In the genomic region with DNA sequence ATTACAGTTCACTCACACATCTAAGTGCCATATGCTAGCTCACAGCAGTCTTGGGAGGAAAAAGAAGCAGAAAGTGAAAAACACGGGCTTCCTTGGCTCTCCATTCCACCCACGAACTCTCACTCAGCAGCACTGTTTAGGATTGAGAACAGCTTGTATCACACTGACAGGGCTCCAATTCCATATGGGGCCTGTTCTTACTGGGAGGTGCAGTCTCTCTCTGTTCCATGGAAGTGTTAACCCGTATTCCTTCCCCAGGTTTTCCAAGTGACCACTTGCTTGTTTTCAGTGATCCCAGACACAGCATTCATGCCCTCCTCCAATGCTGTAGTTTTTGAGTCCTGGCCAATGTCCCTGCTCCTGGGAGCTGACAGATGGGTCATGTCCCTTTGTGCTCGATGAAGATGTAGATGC, we compare ENCODE assay signal across 10 mouse cellular contexts.
DNase-seq lines count a peak whose midpoint lies in the region; ATAC-seq and TF ChIP-seq lines count a peak whose summit lies in the region.
"Had no signal": no experiment of that assay in that cellular context is flagged by ENCODE, and none has a peak within 500 bp of the region (broad histone marks: within the 10 kb centered on the region; RNA-seq: fewer than 3 reads in every experiment).

No protein-coding gene starts in this region.

- no peak overlapping the region for H3K4me3 ChIP-seq in forebrain, embryonic 13.5 days
- no peak overlapping the region for H3K4me3 ChIP-seq in forebrain, embryonic 12.5 days (replicated peaks)
- no peak overlapping the region for H3K4me3 ChIP-seq in liver, postnatal 0 days (ENCODE audit: low read depth, low read length)
- H3K4me3 ChIP-seq: embryonic facial prominence, embryonic 15.5 days; midbrain, embryonic 12.5 days had no signal

- H3K27ac ChIP-seq in forebrain, embryonic 13.5 days = no peak overlapping the region
- no peak overlapping the region for H3K27ac ChIP-seq in forebrain, embryonic 12.5 days
- no peak overlapping the region for H3K27ac ChIP-seq in liver, postnatal 0 days (ENCODE audit: low read depth)
- H3K27ac ChIP-seq: embryonic facial prominence, embryonic 15.5 days; midbrain, embryonic 12.5 days had no signal

- no peak for TF ChIP-seq CTCF in liver, postnatal 0 days (IDR thresholded peaks at IDR 0.05; ENCODE audit: low read depth)

- ATAC-seq in forebrain, embryonic 13.5 days = peak; percentile 91
- ATAC-seq in forebrain, embryonic 12.5 days (ENCODE audit: low FRiP score) = no peak
- no peak for ATAC-seq in liver, postnatal 0 days

- H3K36me3 ChIP-seq in forebrain, embryonic 13.5 days (ENCODE audit: poor library complexity, severe bottlenecking) = no peaks in the 10 kb centered on the region
- no peaks in the 10 kb centered on the region for H3K36me3 ChIP-seq in forebrain, embryonic 12.5 days (replicated peaks)
- no peaks in the 10 kb centered on the region for H3K36me3 ChIP-seq in liver, postnatal 0 days (replicated peaks; ENCODE audit: insufficient read depth, low read length)
- H3K36me3 ChIP-seq: embryonic facial prominence, embryonic 15.5 days; midbrain, embryonic 12.5 days had no signal

- peak; percentile 18 for DNase-seq in MN1 (ENCODE audit: low spot score)
- peak; percentile 30 to 33 for DNase-seq in frontal cortex, postnatal 25 days (ENCODE audit: low spot score in 2 of 2)
- DNase-seq in left cerebral cortex, adult 18-20 months (ENCODE audit: low spot score in 2 of 2) = peak; percentile 66 to 78
- DNase-seq in ovary, postnatal 36 days (ENCODE audit: low spot score) = no peak
- no peak for DNase-seq in liver, postnatal 0 days
- DNase-seq in thymus, postnatal 14 days = no peak

- H3K27me3 ChIP-seq in forebrain, embryonic 13.5 days = no peaks in the 10 kb centered on the region
- H3K27me3 ChIP-seq in forebrain, embryonic 12.5 days = no peaks in the 10 kb centered on the region
- no peaks in the 10 kb centered on the region for H3K27me3 ChIP-seq in liver, postnatal 0 days (ENCODE audit: insufficient read depth, low read length)
- H3K27me3 ChIP-seq: embryonic facial prominence, embryonic 15.5 days; midbrain, embryonic 12.5 days had no signal

- no peaks in the 10 kb centered on the region for H3K4me1 ChIP-seq in forebrain, embryonic 13.5 days
- no peaks in the 10 kb centered on the region for H3K4me1 ChIP-seq in forebrain, embryonic 12.5 days
- no peaks in the 10 kb centered on the region for H3K4me1 ChIP-seq in liver, postnatal 0 days (ENCODE audit: insufficient read depth)
- H3K4me1 ChIP-seq: embryonic facial prominence, embryonic 15.5 days; midbrain, embryonic 12.5 days had no signal

- 82% methylated on average over 4 of the region's 4 CpGs for WGBS in forebrain, embryonic 13.5 days
- 82% methylated on average over 4 of the region's 4 CpGs for WGBS in forebrain, embryonic 12.5 days
- 70% methylated on average over 4 of the region's 4 CpGs for WGBS in liver, postnatal 0 days (ENCODE audit: insufficient replicate concordance)

- no peak overlapping the region for H3K9ac ChIP-seq in forebrain, embryonic 13.5 days
- no peak overlapping the region for H3K9ac ChIP-seq in forebrain, embryonic 12.5 days
- H3K9ac ChIP-seq in liver, postnatal 0 days (replicated peaks) = no peak overlapping the region
- H3K9ac ChIP-seq: embryonic facial prominence, embryonic 15.5 days; midbrain, embryonic 12.5 days had no signal

- no peak for TF ChIP-seq EP300 in liver, postnatal 0 days (IDR thresholded peaks at IDR 0.05; ENCODE audit: low read depth)

- no peaks in the 10 kb centered on the region; the same call in 1 of the 2 replicates for H3K9me3 ChIP-seq in forebrain, embryonic 13.5 days (replicated peaks)
- no peaks in the 10 kb centered on the region for H3K9me3 ChIP-seq in forebrain, embryonic 12.5 days
- no peaks in the 10 kb centered on the region for H3K9me3 ChIP-seq in liver, postnatal 0 days (ENCODE audit: low read length)
- H3K9me3 ChIP-seq: embryonic facial prominence, embryonic 15.5 days had no signal

- H3K4me2 ChIP-seq in forebrain, embryonic 13.5 days = no peak overlapping the region
- no peak overlapping the region for H3K4me2 ChIP-seq in forebrain, embryonic 12.5 days
- H3K4me2 ChIP-seq in liver, postnatal 0 days (ENCODE audit: low read depth, low read length) = no peak overlapping the region
- H3K4me2 ChIP-seq: embryonic facial prominence, embryonic 15.5 days; midbrain, embryonic 12.5 days had no signal

Comparison
In these comparisons a context has a peak if more than half of its experiments do, and no peak if none do; other contexts are left out.
1. DNase-seq: peak in MN1 (single experiment), frontal cortex, postnatal 25 days (2 of 2) and left cerebral cortex, adult 18-20 months (2 of 2); none in ovary, postnatal 36 days (single experiment), liver, postnatal 0 days (single experiment) and thymus, postnatal 14 days (single experiment).